Mouse (Mus musculus): ENCODE measurements around the gene Mknk1.
A peak's percentile ranks its signal among the peaks of the same experiment; 100 is the strongest.

The Mknk1 gene

DNA sequence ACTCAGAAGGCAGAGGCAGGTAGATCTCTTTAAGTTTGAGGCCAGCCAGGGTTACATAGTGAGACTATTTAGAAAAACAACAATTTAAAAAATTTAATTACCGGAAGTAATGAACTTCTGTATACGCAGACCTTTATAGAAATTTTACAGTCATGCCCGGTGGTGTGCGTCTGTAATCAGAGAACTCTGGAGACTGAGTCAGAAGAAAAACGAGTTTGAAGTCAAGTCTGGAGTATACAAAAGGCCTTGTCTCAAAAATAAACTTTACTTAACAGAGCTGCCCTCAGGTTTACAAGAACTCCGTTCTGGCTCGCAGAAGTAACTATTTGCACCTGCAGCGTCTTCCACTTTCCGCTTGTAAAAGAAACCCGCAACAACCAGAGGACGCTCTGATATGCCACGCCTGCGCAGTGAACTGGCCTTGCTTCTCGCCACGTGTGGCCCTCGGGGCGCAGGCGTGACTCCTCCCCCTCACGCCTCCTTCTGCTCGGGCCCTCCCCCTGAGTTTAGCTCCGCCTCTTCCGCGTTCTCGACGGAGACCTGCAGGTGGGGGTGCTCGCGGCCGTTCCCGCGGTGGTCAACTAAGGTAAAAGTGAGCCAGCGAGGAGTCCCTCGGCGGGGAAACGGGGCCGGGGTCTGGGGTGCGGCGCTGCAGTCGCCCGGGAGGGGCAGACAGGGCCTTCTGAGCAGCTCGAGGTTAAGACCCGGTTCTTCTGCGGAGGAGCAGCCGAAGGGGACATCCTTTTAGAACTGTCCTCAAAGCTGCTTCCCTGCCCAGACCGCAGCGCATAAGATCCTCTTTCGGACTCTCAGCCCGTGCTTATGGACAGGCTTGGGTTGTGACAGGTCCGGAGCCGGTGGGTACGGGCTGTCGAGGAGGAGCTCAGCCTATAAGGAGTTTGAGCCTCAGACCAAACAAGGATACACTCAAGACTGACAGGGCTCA is at the start of gene Mknk1:
Mknk1 (plus strand) TSS at position 503 of the 946 bp plus-strand sequence.
- DNase-seq (ENCODE audit: low spot score in 2 of 2): peak; percentile 86 to 90

- DNase-seq (ENCODE audit: low spot score in 2 of 2): no peak
Observed at GRCm38 (mm10) chr4:115790864-115791263, 48.1 kb upstream of the Mknk1 start.

DNA sequence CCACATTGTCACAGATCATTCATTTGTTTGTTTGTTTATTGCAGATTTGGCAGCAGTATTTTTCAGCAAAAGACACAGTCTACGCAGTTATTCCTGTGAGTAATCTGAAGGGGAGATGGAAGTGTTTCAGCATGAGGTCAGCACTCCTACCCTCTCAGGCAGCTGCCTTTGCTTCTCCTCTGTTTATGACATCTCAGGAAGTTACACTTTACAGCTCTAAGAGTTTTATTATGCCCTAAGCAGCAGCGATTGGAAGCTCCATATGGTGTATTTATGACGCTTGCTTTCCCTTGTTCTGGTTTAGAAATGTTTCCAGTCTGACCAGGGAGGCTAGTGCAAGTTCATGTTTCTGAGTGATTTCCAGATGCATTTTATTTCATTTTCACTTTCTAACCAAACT is 43.6 kb upstream of the Mknk1 start:
- no peak for DNase-seq (ENCODE audit: low spot score in 2 of 2)

- DNase-seq (ENCODE audit: low spot score in 2 of 2): no peak
Observed at GRCm38 (mm10) chr4:115799981-115800380, 39.0 kb upstream of the Mknk1 start.

DNA sequence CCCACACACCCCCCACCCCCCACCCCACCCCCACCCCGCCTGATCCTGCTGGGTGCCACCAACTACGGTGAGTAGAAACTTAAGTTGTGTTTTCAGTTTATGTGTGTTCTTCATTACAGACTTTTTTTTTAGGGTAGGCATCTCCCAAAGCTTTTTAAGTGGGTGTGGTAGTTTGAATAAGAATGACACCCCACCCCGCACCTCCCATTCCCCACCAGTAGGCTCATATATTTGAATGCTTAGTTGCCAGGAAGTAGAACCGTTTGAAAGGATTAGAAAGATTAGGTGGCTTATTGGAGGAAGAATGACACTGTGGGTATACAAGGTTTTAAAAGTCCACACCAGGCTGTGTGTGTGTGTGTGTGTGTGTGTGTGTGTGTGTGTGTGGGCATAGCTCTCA is 26.7 kb upstream of the Mknk1 start:
- no peak for DNase-seq (ENCODE audit: low spot score in 2 of 2)

DNA sequence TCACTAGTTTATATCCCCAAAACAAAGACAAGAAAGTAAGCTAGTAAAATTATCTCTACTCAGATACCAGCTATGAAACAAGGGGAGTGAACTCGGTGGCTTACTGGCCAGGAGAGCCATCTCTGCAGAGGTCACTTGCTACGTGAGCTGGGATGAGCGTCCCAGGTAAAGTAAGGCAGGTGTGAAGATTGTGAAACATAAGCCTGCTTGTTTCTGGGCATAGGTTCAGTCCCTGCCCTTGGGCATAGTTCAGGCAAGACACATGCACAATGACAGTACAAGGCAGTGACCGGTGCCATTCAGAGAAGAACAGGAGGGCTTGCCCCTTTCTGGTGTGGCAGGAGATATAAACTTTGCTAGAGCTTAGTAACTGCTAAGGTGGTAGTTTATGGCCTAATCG is 23.4 kb upstream of the Mknk1 start:
- no peak for DNase-seq (ENCODE audit: low spot score in 2 of 2)

DNA sequence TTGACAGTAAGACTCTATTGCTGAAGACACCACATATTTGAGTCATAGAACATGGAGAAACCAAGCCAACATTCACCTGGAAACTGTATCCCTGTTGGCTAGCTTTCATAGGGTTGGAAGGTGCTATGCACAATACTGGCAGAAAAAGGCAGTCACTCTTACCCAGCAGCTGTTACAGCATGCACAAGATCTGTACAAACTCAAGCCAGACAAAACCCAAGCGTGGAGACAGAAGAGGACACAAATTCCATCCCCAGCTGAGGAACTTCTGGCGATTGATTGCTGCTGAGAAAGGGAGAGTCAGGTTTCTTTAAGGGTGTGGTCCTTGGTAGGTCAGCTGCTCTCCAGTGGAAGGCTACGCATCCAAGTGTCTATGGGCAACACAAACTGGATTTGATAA is 18.8 kb upstream of the Mknk1 start:
- DNase-seq (ENCODE audit: low spot score in 2 of 2): no peak

- DNase-seq (ENCODE audit: low spot score in 2 of 2): no peak
Observed at GRCm38 (mm10) chr4:115820944-115821343, 18.1 kb upstream of the Mknk1 start.

- DNase-seq (ENCODE audit: low spot score in 2 of 2): no peak
Observed at GRCm38 (mm10) chr4:115821431-115821830, 17.6 kb upstream of the Mknk1 start.

DNA sequence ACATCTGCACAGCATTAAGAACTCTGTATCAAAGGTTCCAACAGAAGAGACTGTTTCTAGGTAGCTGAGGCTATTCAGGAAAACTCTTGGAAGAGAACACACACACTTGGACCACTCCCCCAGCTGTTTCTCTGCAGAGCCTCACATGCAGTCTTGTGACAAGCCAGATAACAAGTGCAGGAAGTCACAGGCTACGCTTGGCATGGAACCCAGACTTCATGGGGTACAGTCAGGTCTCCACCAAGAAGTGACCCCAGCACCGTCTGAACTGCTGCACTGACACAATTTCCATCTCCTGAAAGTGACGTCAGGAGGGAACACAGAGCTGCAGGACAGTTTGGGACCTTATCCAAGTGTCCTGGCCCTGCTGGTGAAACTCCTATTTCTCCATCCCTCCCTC is 17.1 kb upstream of the Mknk1 start:
- no peak for DNase-seq (ENCODE audit: low spot score in 2 of 2)

DNA sequence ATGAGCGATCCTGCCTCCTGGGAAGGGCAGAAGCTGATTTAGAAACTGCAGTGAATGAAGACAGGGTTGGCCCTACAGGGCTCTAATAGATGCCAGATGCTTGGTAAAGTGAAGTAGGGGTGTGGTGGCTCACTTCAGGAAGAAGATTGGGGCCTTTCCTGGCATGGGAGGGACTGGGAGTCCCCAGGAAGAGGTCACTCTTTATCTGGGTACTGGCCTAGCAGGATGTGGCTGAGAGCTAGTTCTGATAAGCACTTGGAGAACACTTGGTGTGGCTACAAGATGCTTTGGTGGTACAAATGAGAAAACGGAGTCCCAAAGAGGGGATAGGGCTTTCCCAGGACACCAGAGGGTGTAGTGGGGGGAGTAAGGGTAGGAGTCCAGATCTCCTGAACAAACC is 14.8 kb upstream of the Mknk1 start:
- no peak for DNase-seq (ENCODE audit: low spot score in 2 of 2)

DNA sequence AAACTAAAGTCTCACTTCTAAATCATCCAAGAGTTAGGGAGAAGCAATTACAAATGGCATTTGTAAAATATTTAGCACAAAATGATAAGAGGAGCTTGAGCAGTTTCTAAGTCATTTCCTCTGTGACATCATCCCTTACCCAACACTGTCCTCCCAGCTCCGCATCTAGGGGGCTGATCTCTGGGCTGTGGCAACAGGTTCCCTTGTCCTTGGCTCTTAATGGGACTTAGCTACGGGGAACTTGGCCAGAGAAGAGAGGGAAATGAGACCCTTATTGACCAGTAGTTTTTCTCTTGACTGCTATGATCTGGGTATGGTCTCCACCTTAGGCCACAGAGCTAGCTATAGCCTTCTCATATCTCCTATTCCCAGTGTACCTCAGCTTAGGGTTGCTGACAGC is 13.7 kb upstream of the Mknk1 start:
- DNase-seq (ENCODE audit: low spot score in 2 of 2): no peak

GRCm38 (mm10) chr4:115827066-115827465 is 11.9 kb upstream of the Mknk1 start:
- no peak for DNase-seq (ENCODE audit: low spot score in 2 of 2)

DNA sequence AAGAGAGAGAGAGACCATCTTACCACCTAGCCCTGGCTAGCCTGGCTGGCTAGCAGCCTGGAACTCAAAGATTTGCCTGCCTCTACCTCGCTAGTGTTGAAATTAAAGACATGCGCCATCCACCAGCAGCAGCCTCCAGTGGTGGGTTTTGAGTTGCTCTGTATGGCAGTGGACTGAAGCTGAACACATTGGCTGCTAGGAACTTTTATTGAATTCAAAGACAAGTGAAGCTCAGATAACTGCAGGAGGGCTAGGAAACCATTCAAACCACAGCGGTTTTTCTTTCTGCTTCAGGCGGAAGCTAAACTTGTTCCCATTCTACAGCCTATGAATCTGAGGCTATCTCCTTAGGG is 11.5 kb upstream of the Mknk1 start:
- DNase-seq (ENCODE audit: low spot score in 2 of 2): no peak

GRCm38 (mm10) chr4:115827888-115828571 is 11.0 kb upstream of the Mknk1 start, which contains the start of gene Mob3c:
Gene Mob3c (plus strand): TSS chr4:115828092.
- DNase-seq (ENCODE audit: low spot score in 2 of 2): peak; percentile 76 to 81

- no peak for DNase-seq (ENCODE audit: low spot score in 2 of 2)
Observed at GRCm38 (mm10) chr4:115828572-115828902, 10.5 kb upstream of the Mknk1 start.

DNA sequence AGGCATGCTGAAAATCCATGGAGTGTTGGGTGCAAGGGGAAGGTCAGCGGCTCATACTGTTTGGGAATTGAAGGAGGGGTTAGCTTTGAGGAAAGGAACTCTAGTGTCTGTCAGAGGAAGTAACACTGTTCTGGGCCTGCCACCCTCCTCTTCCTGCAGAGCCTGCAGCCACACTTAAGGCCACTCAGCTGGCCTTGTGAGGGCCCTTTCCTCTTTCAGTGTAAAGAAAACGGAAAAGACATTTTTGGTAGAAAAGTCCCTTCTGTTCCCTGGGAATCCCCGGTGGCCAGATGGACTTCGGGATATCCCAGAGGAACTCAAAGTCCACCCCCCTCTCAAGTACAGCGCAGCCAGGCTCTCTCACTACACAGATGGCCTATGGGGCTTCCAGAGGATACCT is 8.5 kb upstream of the Mknk1 start:
- DNase-seq (ENCODE audit: low spot score in 2 of 2): no peak

DNA sequence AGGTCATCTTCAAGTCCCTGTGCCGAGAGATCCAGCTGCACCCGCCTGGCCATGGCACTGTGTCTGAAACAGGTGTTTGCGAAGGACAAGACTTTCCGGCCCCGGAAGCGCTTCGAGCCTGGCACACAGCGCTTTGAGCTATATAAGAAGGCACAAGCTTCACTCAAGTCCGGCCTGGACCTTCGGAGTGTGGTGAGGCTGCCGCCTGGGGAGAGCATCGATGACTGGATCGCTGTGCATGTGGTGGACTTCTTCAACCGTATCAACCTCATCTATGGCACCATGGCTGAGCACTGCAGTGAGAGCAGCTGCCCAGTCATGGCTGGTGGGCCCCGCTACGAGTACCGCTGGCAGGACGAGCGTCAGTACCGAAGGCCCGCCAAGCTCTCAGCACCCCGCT is 7.8 kb upstream of the Mknk1 start:
- no peak for DNase-seq (ENCODE audit: low spot score in 2 of 2)

DNA sequence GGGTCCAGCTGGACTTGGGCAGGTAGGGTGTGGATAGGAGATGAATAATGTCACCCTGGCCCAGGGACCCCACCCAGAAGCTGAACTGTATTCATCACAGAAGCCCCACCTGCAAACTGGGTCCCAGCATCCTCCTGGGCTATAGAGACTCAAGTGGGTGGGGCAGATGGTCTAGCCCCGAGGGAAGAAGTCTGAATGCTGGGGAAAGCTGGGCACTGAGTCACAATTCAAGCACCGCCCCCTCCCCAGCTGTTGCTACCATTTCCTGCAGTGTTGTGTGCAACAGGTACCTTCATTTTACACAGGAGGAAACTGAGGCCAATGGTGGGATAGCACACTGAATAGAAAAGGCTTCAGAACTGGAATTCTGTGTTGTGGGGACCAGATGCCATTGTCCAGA is 7.0 kb upstream of the Mknk1 start:
- no peak for DNase-seq (ENCODE audit: low spot score in 2 of 2)

DNA sequence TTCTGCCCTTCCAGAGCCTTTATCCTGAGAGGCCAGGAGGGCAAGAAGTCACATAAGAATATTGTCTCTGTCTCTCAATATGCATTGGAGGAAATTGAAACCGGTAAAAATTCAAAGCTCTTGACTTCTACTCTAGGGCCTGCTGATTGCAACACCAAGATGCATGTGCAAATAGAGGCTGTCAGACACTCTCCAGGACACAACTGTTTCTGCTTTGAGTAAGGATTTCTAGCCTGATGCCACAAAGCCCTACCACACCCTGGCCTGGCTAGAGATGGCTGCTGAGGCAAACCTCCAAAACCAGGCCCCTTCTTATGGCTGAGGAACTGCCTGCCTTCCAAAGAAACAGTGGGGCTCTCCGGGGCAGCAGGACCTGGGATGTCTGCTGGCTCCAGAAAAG is 3.4 kb upstream of the Mknk1 start:
- no peak for DNase-seq (ENCODE audit: low spot score in 2 of 2)

GRCm38 (mm10) chr4:115838196-115838595 is 802 bp upstream of the Mknk1 start:
- no peak for DNase-seq (ENCODE audit: low spot score in 2 of 2)

DNA sequence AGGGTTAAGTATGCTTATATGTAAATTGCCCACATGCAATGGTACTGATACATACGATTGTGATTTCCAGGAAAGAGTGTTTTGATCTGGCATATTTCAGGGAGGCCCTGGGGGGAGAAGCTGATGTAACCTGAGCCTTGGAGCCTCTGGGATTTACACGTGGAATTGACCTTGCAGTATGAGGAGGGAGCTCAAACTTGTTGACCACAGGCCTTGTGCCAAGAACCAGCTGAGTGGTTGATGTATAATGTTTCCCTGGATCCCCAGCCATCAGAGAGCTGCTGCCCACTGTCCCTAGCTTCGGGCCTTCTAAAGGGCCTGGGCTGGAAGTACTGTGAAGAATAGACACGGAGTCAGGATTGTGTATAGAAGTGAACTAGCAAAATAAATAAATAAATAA is 958 bp downstream of the Mknk1 start:
- no peak for DNase-seq (ENCODE audit: low spot score in 2 of 2)

GRCm38 (mm10) chr4:115840842-115841241 is 1.8 kb downstream of the Mknk1 start:
- DNase-seq (ENCODE audit: low spot score in 2 of 2): no peak

Measured in urinary bladder, postnatal 36 days (tissue).